Mouse (Mus musculus) lung, postnatal 25 days (tissue): Measurements from ENCODE around the gene Yeats4.

Source experiments
- DNase-seq: peaks from one replicate; pipeline ENCODE4 v3.0.0; 2022; ENCODE audit warnings: low spot score

The Yeats4 gene

GRCm38 (mm10) chr10:117199701-117200100 is 24.6 kb downstream of the Yeats4 start:
- no peak for DNase-seq

DNA sequence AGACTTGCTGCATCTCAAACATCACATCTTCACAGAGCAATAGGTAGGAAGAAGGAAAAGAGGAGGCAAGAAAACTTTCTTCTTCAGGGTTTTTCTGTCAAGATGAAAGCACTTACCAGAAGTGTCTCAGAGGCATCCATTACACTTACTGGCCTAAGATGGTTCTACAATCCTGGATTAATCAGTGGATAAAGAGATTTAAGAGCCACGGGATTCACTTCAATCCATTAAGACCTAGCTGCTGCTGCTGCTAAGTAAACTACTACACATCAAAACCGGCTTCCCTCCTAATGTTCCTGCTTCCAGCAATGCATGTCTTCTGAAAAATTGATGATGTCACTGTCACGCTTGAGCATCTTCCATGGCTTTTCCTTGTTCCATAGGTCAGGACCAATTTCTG is 27.6 kb downstream of the Yeats4 start:
- no peak for DNase-seq

- no peak for DNase-seq
These were observed 28.6 kb downstream of the Yeats4 start for GRCm38 (mm10) chr10:117195748-117196147.

- DNase-seq: no peak
These were observed 29.3 kb downstream of the Yeats4 start for GRCm38 (mm10) chr10:117195005-117195404.

DNA sequence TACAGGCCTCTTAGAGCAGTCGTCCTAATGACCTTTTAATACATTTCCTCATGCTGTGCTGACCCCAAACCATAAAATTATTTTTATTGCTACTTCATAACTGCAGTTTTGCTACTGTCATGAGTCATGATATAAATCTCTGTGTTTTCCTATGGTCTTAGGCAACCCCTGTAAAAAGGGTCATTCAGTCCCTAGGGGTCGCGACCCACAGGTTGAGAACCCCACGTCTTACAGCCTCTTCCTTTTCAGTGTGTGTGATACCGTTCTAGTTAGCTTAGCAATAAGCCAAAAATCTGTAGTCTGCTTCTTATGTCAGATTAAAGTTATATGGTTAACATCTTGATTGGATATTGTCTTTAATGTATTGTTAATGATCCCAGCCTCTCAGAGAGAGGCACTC is 30.9 kb downstream of the Yeats4 start:
- no peak for DNase-seq

GRCm38 (mm10) chr10:117185399-117186089 is 38.8 kb downstream of the Yeats4 start:
- no peak for DNase-seq

GRCm38 (mm10) chr10:117181098-117181497 is 43.2 kb downstream of the Yeats4 start:
- no peak for DNase-seq

- DNase-seq: no peak
These were observed 49.7 kb downstream of the Yeats4 start for GRCm38 (mm10) chr10:117174645-117175044.

DNA sequence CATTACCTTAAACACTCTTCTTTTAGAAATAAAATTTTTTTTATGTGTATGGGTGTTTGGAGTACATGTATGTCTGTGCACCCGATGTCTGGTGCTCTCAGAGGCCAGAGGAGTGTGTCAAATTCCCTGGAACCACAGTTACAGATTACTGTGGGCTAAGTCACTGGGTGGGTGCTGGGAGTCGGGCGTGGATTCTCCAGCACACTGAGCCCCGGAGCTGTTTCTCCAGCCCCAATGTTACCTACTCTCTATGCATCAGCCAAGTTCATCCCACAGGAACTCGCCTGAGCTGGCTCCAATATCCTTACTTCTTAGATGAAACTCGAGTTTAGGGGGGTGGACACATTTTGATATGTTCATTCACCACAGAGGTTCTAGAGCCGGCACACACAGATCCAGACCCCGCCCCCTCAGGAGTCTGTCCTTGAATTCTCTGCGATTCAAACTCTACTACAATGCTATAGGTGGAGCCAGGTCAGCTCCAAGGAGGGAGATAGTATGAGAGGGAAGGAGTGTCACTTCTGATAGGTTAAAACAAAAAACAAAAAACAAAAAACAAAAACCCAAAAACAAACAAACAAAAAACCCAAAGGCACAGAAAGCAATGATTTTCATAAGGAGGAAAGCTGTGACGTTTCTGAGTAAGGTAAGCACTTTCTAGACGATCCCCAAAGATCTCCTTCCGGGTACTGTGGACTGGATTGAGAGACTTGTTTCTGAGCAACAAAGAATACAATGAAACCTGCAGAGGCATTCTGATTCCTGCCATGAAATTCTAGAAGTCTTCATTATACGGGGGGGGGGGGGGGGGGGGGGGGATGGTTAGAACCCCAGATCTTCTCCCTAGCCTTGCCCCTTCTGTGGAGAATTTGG is 50.5 kb downstream of the Yeats4 start:
- DNase-seq: no peak

DNA sequence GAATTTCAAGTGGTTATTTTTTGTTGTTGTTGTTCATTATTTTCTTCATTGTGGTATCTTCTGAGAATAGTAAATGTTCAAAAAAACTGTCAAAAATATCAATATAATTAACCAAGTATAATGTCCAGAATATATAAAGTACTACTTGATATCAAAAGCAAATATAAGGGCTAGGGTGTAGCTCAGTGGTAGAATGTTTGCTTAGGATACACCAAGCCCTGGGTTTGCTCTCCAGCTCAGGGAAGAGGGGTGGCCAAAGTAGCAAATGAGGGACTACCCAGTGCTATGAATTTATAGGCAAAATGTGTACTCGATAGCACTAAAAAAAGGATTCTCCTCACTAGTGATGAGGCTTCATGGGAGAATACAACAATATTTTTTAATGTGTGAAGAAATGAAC is 51.2 kb downstream of the Yeats4 start:
- DNase-seq: no peak

- DNase-seq: peak; percentile 29
These were observed 52.2 kb downstream of the Yeats4 start for GRCm38 (mm10) chr10:117172069-117172468.

- DNase-seq: no peak
These were observed 57.4 kb downstream of the Yeats4 start for GRCm38 (mm10) chr10:117166785-117167425.
